Mouse (Mus musculus): Measurements from ENCODE around the gene Doxl2. TPM values are rescaled to one million over a fixed set of nuclear protein-coding genes. Genes with fewer than 3 reads are reported as not detected.
"Not testable (repeated sequence)": the region's sequence is repeated elsewhere in the genome, so short reads cannot be mapped to it uniquely, and the experiment has no call there.

Gene Doxl2
- polyA plus RNA-seq, 1 experiment from 2014 or later: not detected

GRCm38 (mm10) chr6:48958053-48958452 is 16.7 kb upstream of the Doxl2 start:
- Histone ChIP-seq H3K9me3 (ENCODE audit: control insufficient read depth, low read length) (no peaks in the 10 kb centered on the region), H3K27me3 (ENCODE audit: control insufficient read depth, insufficient read depth, low read length) (no peaks in the 10 kb centered on the region), H3K27ac (replicated peaks; ENCODE audit: low read depth, low read length) (no peak overlapping the region), H3K36me3 (ENCODE audit: control insufficient read depth, insufficient read depth, low read length) (no peaks in the 10 kb centered on the region), H3K4me3 (replicated peaks; ENCODE audit: low read depth, low read length) (no peak overlapping the region), H3K4me2 (ENCODE audit: low read length) (no peak overlapping the region), H3K4me1 (ENCODE audit: control insufficient read depth, insufficient read depth, low read length) (no peaks in the 10 kb centered on the region), H3K9ac (replicated peaks; ENCODE audit: low read length) (no peak overlapping the region)
- ATAC-seq (ENCODE audit: low FRiP score, low TSS enrichment): no peak
- 55% methylated on average over 1 of the region's 1 CpGs for WGBS
- peak; percentile 66 for DNase-seq

- H3K27ac ChIP-seq (replicated peaks; ENCODE audit: low read depth, low read length); H3K4me3 ChIP-seq (replicated peaks; ENCODE audit: low read depth, low read length); H3K9ac ChIP-seq (replicated peaks; ENCODE audit: low read length); H3K4me1 ChIP-seq (ENCODE audit: control insufficient read depth, insufficient read depth, low read length); H3K9me3 ChIP-seq (ENCODE audit: control insufficient read depth, low read length); ATAC-seq (ENCODE audit: low FRiP score, low TSS enrichment); H3K36me3 ChIP-seq (ENCODE audit: control insufficient read depth, insufficient read depth, low read length); H3K27me3 ChIP-seq (ENCODE audit: control insufficient read depth, insufficient read depth, low read length); H3K4me2 ChIP-seq (ENCODE audit: low read length): not testable (repeated sequence)
- peak; percentile 40 for DNase-seq
- WGBS: 25% methylated on average over 7 of the region's 7 CpGs
Measured at GRCm38 (mm10) chr6:48959151-48959550, 15.6 kb upstream of the Doxl2 start.

GRCm38 (mm10) chr6:48966696-48967095 is 8.1 kb upstream of the Doxl2 start:
- not testable (repeated sequence) for H3K27ac ChIP-seq (replicated peaks; ENCODE audit: low read depth, low read length); H3K4me1 ChIP-seq (ENCODE audit: control insufficient read depth, insufficient read depth, low read length); H3K36me3 ChIP-seq (ENCODE audit: control insufficient read depth, insufficient read depth, low read length); H3K27me3 ChIP-seq (ENCODE audit: control insufficient read depth, insufficient read depth, low read length); H3K9ac ChIP-seq (replicated peaks; ENCODE audit: low read length); ATAC-seq (ENCODE audit: low FRiP score, low TSS enrichment); H3K4me3 ChIP-seq (replicated peaks; ENCODE audit: low read depth, low read length); H3K9me3 ChIP-seq (ENCODE audit: control insufficient read depth, low read length); H3K4me2 ChIP-seq (ENCODE audit: low read length); DNase-seq
- 89% methylated on average over 5 of the region's 5 CpGs for WGBS

DNA sequence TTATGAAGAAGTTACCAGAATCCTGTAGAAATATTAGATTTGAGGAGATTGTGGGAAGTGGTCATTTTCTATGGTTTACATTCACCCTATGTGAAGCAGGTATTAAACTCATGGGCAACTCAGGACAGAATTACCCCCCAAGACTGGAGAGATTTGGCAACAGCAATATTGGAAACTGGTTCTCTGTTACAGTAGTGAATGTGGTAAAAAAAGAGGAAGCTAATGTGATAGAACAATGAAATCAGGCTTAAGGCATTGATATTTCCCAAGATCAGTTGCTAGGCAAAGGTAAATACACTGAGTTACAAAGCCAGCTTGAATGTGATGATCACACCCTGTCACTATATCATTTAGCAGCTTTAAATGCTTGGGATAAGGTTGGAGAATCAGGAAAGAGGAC is 6.9 kb upstream of the Doxl2 start:
- Histone ChIP-seq H3K36me3 (ENCODE audit: control insufficient read depth, insufficient read depth, low read length) (no peaks in the 10 kb centered on the region), H3K27ac (replicated peaks; ENCODE audit: low read depth, low read length) (no peak overlapping the region), H3K4me3 (replicated peaks; ENCODE audit: low read depth, low read length) (no peak overlapping the region), H3K4me1 (ENCODE audit: control insufficient read depth, insufficient read depth, low read length) (no peaks in the 10 kb centered on the region), H3K4me2 (ENCODE audit: low read length) (no peak overlapping the region), H3K27me3 (ENCODE audit: control insufficient read depth, insufficient read depth, low read length) (no peaks in the 10 kb centered on the region), H3K9me3 (ENCODE audit: control insufficient read depth, low read length) (no peaks in the 10 kb centered on the region), H3K9ac (replicated peaks; ENCODE audit: low read length) (no peak overlapping the region)
- ATAC-seq (ENCODE audit: low FRiP score, low TSS enrichment): no peak
- no peak for DNase-seq

DNA sequence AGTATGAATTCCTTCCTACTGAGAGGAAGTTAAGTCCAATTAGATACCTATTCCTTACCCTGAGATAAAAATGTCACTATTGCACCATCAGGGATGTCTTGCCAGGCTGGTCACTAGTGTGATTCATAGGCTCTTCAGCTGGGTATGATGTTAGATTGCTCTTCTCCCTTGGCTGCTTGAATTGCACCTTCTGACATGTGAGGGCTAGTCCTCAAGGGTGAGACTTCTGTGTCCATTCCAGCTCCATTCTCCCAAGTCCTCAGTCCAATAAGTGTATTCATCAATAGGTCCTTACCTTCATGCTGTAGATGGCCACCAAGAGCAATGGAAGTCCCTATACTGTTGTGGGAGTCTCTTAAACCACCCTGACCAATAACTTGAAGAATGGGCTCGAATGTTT is 4.9 kb downstream of the Doxl2 start:
- ATAC-seq (ENCODE audit: low FRiP score, low TSS enrichment) (no peak), DNase-seq (no peak)
- H3K9ac ChIP-seq (replicated peaks; ENCODE audit: low read length): no peak overlapping the region
- H3K4me2 ChIP-seq (ENCODE audit: low read length): no peak overlapping the region
- no peak overlapping the region for H3K4me3 ChIP-seq (replicated peaks; ENCODE audit: low read depth, low read length)
- 52% methylated on average over 1 of the region's 1 CpGs for WGBS
- H3K36me3 ChIP-seq (ENCODE audit: control insufficient read depth, insufficient read depth, low read length): no peaks in the 10 kb centered on the region
- no peaks in the 10 kb centered on the region for H3K9me3 ChIP-seq (ENCODE audit: control insufficient read depth, low read length)
- H3K4me1 ChIP-seq (ENCODE audit: control insufficient read depth, insufficient read depth, low read length): no peaks in the 10 kb centered on the region
- H3K27me3 ChIP-seq (ENCODE audit: control insufficient read depth, insufficient read depth, low read length): no peaks in the 10 kb centered on the region
- no peak overlapping the region for H3K27ac ChIP-seq (replicated peaks; ENCODE audit: low read depth, low read length)

DNA sequence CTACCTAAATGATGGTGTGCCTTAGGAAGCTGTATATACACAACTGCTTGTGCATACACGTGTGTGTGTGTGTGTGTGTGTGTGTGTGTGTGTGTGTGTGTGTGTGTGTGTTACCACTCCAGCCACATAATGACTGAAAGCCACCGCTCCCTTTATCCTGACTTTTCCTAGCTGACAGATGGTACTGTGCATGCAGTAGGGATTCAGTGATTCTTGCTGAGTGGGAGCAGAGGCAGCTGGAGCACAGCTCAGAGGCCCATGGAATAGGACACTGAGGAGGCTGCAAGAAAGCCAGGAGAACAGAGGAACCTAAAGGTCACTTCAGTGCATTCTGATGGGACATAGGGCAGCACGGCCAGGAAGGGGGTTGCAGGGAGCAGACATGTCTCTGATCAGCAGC is 7.5 kb downstream of the Doxl2 start:
- no peak overlapping the region for H3K4me3 ChIP-seq (replicated peaks; ENCODE audit: low read depth, low read length)
- ATAC-seq (ENCODE audit: low FRiP score, low TSS enrichment): no peak

GRCm38 (mm10) chr6:48986444-48986990 is 11.8 kb downstream of the Doxl2 start, which contains the start of gene Svs1:
Gene Svs1 (plus strand): TSS chr6:48986861.
- Histone ChIP-seq H3K9ac (replicated peaks; ENCODE audit: low read length) (no peak within 1 kb of the TSS), H3K4me3 (replicated peaks; ENCODE audit: low read depth, low read length) (no peak within 1 kb of the TSS), H3K27me3 (ENCODE audit: control insufficient read depth, insufficient read depth, low read length) (no peaks in the 10 kb centered on the region), H3K27ac (replicated peaks; ENCODE audit: low read depth, low read length) (no peak within 1 kb of the TSS), H3K4me2 (ENCODE audit: low read length) (no peak within 1 kb of the TSS), H3K36me3 (ENCODE audit: control insufficient read depth, insufficient read depth, low read length) (no peaks in the 10 kb centered on the region), H3K4me1 (ENCODE audit: control insufficient read depth, insufficient read depth, low read length) (no peaks in the 10 kb centered on the region), H3K9me3 (ENCODE audit: control insufficient read depth, low read length) (no peaks in the 10 kb centered on the region)
- 67% methylated on average over 7 of the region's 7 CpGs for WGBS
- no peak for ATAC-seq (ENCODE audit: low FRiP score, low TSS enrichment)
- DNase-seq: no peak

More for the DNA sequence above, 7.5 kb downstream of the Doxl2 start:
- Histone ChIP-seq H3K27ac (replicated peaks; ENCODE audit: low read depth, low read length) (no peak overlapping the region), H3K9ac (replicated peaks; ENCODE audit: low read length) (no peak overlapping the region), H3K36me3 (ENCODE audit: control insufficient read depth, insufficient read depth, low read length) (no peaks in the 10 kb centered on the region), H3K4me1 (ENCODE audit: control insufficient read depth, insufficient read depth, low read length) (no peaks in the 10 kb centered on the region), H3K27me3 (ENCODE audit: control insufficient read depth, insufficient read depth, low read length) (no peaks in the 10 kb centered on the region), H3K4me2 (ENCODE audit: low read length) (no peak overlapping the region), H3K9me3 (ENCODE audit: control insufficient read depth, low read length) (no peaks in the 10 kb centered on the region)
- DNase-seq: no peak
- 74% methylated on average over 3 of the region's 3 CpGs for WGBS

- H3K9me3 ChIP-seq (ENCODE audit: control insufficient read depth, low read length): no peaks in the 10 kb centered on the region
- no peaks in the 10 kb centered on the region for H3K27me3 ChIP-seq (ENCODE audit: control insufficient read depth, insufficient read depth, low read length)
- no peak overlapping the region for H3K9ac ChIP-seq (replicated peaks; ENCODE audit: low read length)
- H3K4me1 ChIP-seq (ENCODE audit: control insufficient read depth, insufficient read depth, low read length): no peaks in the 10 kb centered on the region
- ATAC-seq (ENCODE audit: low FRiP score, low TSS enrichment) (no peak), DNase-seq (no peak)
- H3K36me3 ChIP-seq (ENCODE audit: control insufficient read depth, insufficient read depth, low read length): no peaks in the 10 kb centered on the region
- H3K4me2 ChIP-seq (ENCODE audit: low read length): no peak overlapping the region
- no peak overlapping the region for H3K27ac ChIP-seq (replicated peaks; ENCODE audit: low read depth, low read length)
- H3K4me3 ChIP-seq (replicated peaks; ENCODE audit: low read depth, low read length): no peak overlapping the region
- WGBS: 89% methylated on average over 5 of the region's 5 CpGs
Measured at GRCm38 (mm10) chr6:48989971-48990370, 15.2 kb downstream of the Doxl2 start.

GRCm38 (mm10) chr6:48991991-48992390 is 17.2 kb downstream of the Doxl2 start:
- WGBS: 79% methylated on average over 4 of the region's 4 CpGs
- no peak for DNase-seq
- no peak for ATAC-seq (ENCODE audit: low FRiP score, low TSS enrichment)
- Histone ChIP-seq H3K4me3 (replicated peaks; ENCODE audit: low read depth, low read length) (no peak overlapping the region), H3K9ac (replicated peaks; ENCODE audit: low read length) (no peak overlapping the region), H3K4me1 (ENCODE audit: control insufficient read depth, insufficient read depth, low read length) (no peaks in the 10 kb centered on the region), H3K36me3 (ENCODE audit: control insufficient read depth, insufficient read depth, low read length) (no peaks in the 10 kb centered on the region), H3K27ac (replicated peaks; ENCODE audit: low read depth, low read length) (no peak overlapping the region), H3K4me2 (ENCODE audit: low read length) (no peak overlapping the region), H3K27me3 (ENCODE audit: control insufficient read depth, insufficient read depth, low read length) (no peaks in the 10 kb centered on the region), H3K9me3 (ENCODE audit: control insufficient read depth, low read length) (no peaks in the 10 kb centered on the region)

All from midbrain, embryonic 14.5 days (tissue).